Mouse (Mus musculus) CD8-positive naive resting alpha-beta T cell, adult 57 days (primary cell): ENCODE data around the gene Sh2d3c. TPM values are rescaled to one million over a fixed set of nuclear protein-coding genes. Genes with fewer than 3 reads are reported as not detected.

ENCODE experiments used
- total RNA-seq: library from RNA; stranded (reverse); gene quantifications from one replicate; pipeline ENCODE4 v1.2.4, GENCODE M21; 2023

The Sh2d3c gene
- 102 TPM for total RNA-seq

GRCm38 (mm10) chr2:32720681-32721229 lies at the start of gene Sh2d3c:
Gene Sh2d3c (plus strand): TSS chr2:32721055.

GRCm38 (mm10) chr2:32704021-32704421 lies 16.8 kb upstream of the Sh2d3c start, which contains the start of gene Fpgs:
Gene Fpgs (minus strand): TSS chr2:32704145.

DNA sequence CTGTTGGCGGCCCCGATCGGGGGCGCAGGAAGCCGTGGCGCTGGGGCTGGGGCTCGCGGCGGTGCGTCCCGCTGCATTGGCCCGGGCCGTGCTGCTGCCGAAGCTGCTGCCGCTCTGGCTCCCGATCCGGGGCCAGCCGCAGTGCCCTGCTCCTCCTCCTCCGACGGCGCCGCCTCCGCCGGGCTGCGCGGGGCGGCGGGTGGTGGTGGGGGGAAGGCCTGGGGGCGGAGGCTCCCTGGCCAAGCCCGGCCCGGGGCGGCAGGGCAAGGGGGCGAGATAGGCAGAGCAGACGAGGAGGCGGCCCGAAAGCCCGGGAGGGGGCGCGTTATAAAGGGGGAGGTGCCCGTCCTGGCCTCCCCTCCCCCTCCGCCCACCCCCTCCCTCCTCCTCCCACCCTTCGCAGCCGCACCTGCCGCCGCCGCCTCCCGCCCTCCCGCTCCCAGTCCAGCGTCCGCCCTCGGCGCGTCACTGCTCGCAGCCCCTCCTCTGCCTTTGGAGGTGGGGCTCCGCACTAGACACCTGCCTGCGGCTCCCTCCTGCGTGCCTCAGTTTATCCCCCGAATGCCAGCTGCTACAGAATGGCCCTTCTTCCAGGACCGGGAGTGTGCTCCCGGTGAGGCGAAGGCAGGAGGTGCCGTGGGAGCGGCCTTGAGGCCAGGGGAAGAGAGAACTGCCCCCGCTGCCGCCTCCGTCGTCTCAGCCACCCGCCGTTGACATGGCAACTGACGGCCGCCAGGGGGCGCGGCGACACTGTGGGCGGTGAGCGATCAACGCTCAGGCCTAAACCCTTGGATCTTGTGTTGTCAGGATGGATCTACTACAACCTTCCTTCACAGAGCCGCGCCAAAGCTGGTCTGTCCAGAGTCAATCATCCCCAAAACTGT lies 7.7 kb upstream of the Sh2d3c start, which contains the start of gene Cdk9:
Gene Cdk9 (minus strand): TSS at position 143 of the 884 bp plus-strand sequence.

DNA sequence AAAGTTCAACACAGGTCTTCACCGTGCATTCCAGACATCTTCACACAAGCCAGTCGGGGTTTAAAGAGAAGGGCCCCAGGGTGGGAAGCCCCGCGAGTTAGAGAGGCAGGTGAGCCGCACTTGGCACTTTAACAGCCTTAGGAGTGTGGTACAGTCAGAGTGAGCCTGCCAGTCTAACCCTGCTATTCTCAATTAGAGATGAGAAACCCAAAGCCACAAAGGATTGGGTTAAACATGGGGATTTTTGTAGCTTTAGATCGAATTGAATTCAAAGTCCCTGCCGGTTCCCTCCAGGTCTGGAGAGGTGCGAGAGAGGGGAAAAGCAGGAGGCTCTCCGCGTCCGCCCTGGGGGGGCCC lies 20.0 kb downstream of the Sh2d3c start, which contains the start of gene 6330409D20Rik:
Gene 6330409D20Rik (minus strand): TSS at position 101 of the 357 bp plus-strand sequence.

GRCm38 (mm10) chr2:32757056-32757845 lies 36.4 kb downstream of the Sh2d3c start, which contains the start of gene Tor2a:
Gene Tor2a (plus strand): TSS chr2:32757234.

DNA sequence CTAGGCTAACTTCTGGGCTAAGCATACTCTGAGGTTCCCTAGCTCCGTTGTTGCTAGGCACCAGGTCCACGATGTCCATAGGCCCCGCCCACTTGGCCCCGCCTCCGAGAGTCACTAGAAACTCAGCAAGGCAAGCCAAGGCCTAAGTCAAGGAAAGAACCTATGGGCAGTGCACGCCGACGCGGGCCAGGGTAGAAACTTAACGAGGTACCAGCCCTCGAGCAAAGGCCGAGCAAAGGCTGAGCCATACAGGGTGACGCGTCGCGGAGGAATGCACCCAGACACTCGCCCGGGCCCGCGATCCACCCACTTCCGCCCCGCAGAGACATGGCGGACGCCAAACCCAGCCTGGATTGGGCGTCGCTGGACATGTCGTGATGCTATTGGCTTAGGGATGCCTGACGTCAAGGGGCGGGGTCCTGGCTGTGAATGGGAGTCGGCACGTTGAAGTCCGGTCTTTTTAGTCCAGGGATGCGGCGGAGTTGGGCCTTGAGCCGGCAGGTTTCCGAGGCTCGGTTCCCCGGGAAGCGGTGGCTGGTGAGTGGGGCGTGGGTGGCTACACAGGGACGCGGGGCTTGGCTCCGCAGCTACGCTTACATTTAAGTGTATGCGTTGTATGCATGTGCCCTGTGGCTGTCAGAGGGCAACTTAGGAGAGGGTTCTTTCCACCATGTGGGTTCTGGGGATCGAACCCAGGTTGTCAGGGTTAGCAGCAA lies 54.7 kb downstream of the Sh2d3c start, which contains the start of the genes Ttc16 and Ptrh1:
Gene Ttc16 (minus strand): TSS at position 275 of the 716 bp plus-strand sequence.
Gene Ptrh1 (plus strand): TSS at position 428 of the 716 bp plus-strand sequence.

GRCm38 (mm10) chr2:32784048-32784681 lies 63.3 kb downstream of the Sh2d3c start, which contains the start of gene Cfap157:
Gene Cfap157 (minus strand): TSS chr2:32784428.

Other genes starting within 250 kb of the Sh2d3c start
- gene Fam102a, start 185.7 kb upstream of the Sh2d3c start, total RNA-seq: 137 TPM
- gene Dpm2, start 150.2 kb upstream of the Sh2d3c start, total RNA-seq: 63.7 TPM
- 0.89 TPM for gene Pip5kl1, start 146.3 kb upstream of the Sh2d3c start, total RNA-seq
- not detected for gene 9430097D07Rik, start 145.4 kb upstream of the Sh2d3c start, total RNA-seq
- gene St6galnac4, start 134.0 kb upstream of the Sh2d3c start, total RNA-seq: 21.0 TPM
- gene St6galnac6, start 121.3 kb upstream of the Sh2d3c start, total RNA-seq: 2.3 TPM
- gene Ak1, start 99.3 kb upstream of the Sh2d3c start, total RNA-seq: not detected
- gene Eng, start 74.5 kb upstream of the Sh2d3c start, total RNA-seq: 19.8 TPM
- gene Fpgs, start 16.9 kb upstream of the Sh2d3c start, total RNA-seq: 28.2 TPM
- gene Cdk9, start 8.0 kb upstream of the Sh2d3c start, total RNA-seq: 99.3 TPM
- gene 6330409D20Rik, start 20.0 kb downstream of the Sh2d3c start, total RNA-seq: not detected
- gene Tor2a, start 36.2 kb downstream of the Sh2d3c start, total RNA-seq: 27.7 TPM
- gene Ttc16, start 54.6 kb downstream of the Sh2d3c start, total RNA-seq: not detected
- gene Ptrh1, start 54.7 kb downstream of the Sh2d3c start, total RNA-seq: 3.4 TPM
- not detected for gene Cfap157, start 63.4 kb downstream of the Sh2d3c start, total RNA-seq
- gene Stxbp1, start 126.2 kb downstream of the Sh2d3c start, total RNA-seq: 0.86 TPM
- 0.61 TPM for gene Fam129b, start 155.1 kb downstream of the Sh2d3c start, total RNA-seq
- 1,359 TPM for gene Rpl12, start 240.5 kb downstream of the Sh2d3c start, total RNA-seq
- 10.7 TPM for gene Lrsam1, start 240.6 kb downstream of the Sh2d3c start, total RNA-seq